26 mouse cellular contexts compared by ENCODE assay signal in the genomic region with DNA sequence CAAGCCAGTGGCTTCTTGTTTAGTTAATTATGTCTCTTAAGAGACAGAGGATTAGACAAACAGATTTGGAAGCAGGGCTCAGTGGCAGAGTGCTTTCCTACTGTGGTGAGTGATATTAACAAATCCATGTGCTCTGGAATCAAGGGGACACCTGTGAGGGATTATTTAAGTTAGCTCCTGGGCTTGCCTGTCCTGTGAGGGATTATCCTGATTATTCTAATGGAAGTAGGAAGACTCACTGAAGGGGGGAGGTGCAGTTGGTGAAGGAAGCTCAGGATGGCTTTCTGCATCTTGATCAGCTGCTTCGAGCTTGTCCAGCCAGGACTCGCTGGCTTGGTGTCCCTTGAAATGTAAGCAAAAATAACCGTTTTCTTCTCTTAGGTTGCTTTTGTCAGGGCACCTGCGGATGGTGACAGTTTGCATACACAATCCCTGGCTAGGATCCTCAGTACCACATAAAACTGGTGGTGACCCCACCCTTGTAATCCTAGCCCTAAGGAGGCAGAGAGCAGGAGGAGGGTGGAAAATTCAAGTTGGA. TPM values are rescaled to one million over a fixed set of nuclear protein-coding genes. Genes with fewer than 3 reads are reported as not detected.
A peak's percentile ranks its signal among the peaks of the same experiment; 100 is the strongest.
DNase-seq lines count a peak whose midpoint lies in the region; ATAC-seq and TF ChIP-seq lines count a peak whose summit lies in the region.
"Had no signal": no experiment of that assay in that cellular context is flagged by ENCODE, and none has a peak within 500 bp of the region (broad histone marks: within the 10 kb centered on the region; RNA-seq: fewer than 3 reads in every experiment).

No protein-coding gene starts in this region.

- intact Hi-C loops in left cerebral cortex, adult 2 months (cut with DNase I) = no loop called here

- H3K9me3 ChIP-seq in midbrain, embryonic 15.5 days = no peaks in the 10 kb centered on the region
- H3K9me3 ChIP-seq in midbrain, embryonic 11.5 days (ENCODE audit: control insufficient read depth, low read length) = no peaks in the 10 kb centered on the region
- no peaks in the 10 kb centered on the region for H3K9me3 ChIP-seq in E14TG2a.4 (ENCODE audit: low read length)
- H3K9me3 ChIP-seq in forebrain, embryonic 11.5 days (ENCODE audit: control insufficient read depth, low read length) = no peaks in the 10 kb centered on the region
- H3K9me3 ChIP-seq: forebrain, embryonic 10.5 days; heart, embryonic 12.5 days; heart, embryonic 15.5 days; hindbrain, embryonic 10.5 days; hindbrain, embryonic 13.5 days had no signal

- H3K27ac ChIP-seq in midbrain, embryonic 15.5 days = no peak overlapping the region
- no peak overlapping the region for H3K27ac ChIP-seq in midbrain, embryonic 11.5 days (ENCODE audit: low read depth, low read length)
- H3K27ac ChIP-seq in forebrain, embryonic 11.5 days (ENCODE audit: low read depth, low read length) = no peak overlapping the region
- H3K27ac ChIP-seq in left cerebral cortex, adult 2 months = no peak overlapping the region
- H3K27ac ChIP-seq: forebrain, embryonic 10.5 days; gastrocnemius, adult 2 months; heart, embryonic 15.5 days; hindbrain, embryonic 10.5 days; hindbrain, embryonic 13.5 days had no signal

- H3K4me2 ChIP-seq in midbrain, embryonic 15.5 days = no peak overlapping the region
- no peak overlapping the region for H3K4me2 ChIP-seq in midbrain, embryonic 11.5 days
- H3K4me2 ChIP-seq in forebrain, embryonic 11.5 days (ENCODE audit: low read depth, low read length, severe bottlenecking) = no peak overlapping the region
- H3K4me2 ChIP-seq: heart, embryonic 12.5 days; heart, embryonic 15.5 days; hindbrain, embryonic 13.5 days had no signal

- peak; percentile 27; the same call in 1 of the 2 replicates for ATAC-seq in midbrain, embryonic 15.5 days (replicated peaks)
- no peak for ATAC-seq in midbrain, embryonic 11.5 days (ENCODE audit: low FRiP score)
- no peak for ATAC-seq in forebrain, embryonic 11.5 days (replicated peaks; ENCODE audit: low FRiP score)
- ATAC-seq: forebrain, embryonic 14.5 days; forebrain, postnatal 0 days; hindbrain, embryonic 16.5 days had no signal

- DNase-seq in heart, adult 11 months = peak; percentile 78
- no peak for DNase-seq in heart, adult 8-10 months (ENCODE audit: low spot score)
- no peak for DNase-seq in midbrain, embryonic 11.5 days (ENCODE audit: low spot score, missing footprints)
- peak; percentile 66 for DNase-seq in retina, postnatal 1 day
- no peak for DNase-seq in forebrain, embryonic 11.5 days (ENCODE audit: low spot score)
- DNase-seq in left cerebral cortex, adult 2 months (ENCODE audit: extremely low spot score in 1 of 2, low spot score in 2 of 2) = no peak
- DNase-seq: adrenal gland, adult 8-10 months; adrenal gland, postnatal 25 days; cerebellum, adult 18-20 months; cerebellum, adult 9-10 months; cerebellum, postnatal 14 days; forebrain, postnatal 0 days; gastrocnemius, adult 2 months; gastrocnemius, postnatal 14 days; heart, adult 18-20 months; heart, postnatal 10 days; heart, postnatal 36 days had no signal

- H3K4me1 ChIP-seq in midbrain, embryonic 15.5 days = peaks cover 6% of the 10 kb centered on the region; the same call in 1 of the 2 replicates
- 0 out of 2 replicates have a peak, but pooled peaks cover 2% of the 10 kb centered on the region for H3K4me1 ChIP-seq in midbrain, embryonic 11.5 days (ENCODE audit: control insufficient read depth, insufficient read depth, low read length)
- H3K4me1 ChIP-seq in E14TG2a.4 (replicated peaks; ENCODE audit: low read depth, low read length) = peaks cover 62% of the 10 kb centered on the region
- H3K4me1 ChIP-seq in forebrain, embryonic 11.5 days (replicated peaks; ENCODE audit: control insufficient read depth, insufficient read depth, low read length) = no peaks in the 10 kb centered on the region
- H3K4me1 ChIP-seq: hindbrain, embryonic 13.5 days had no signal

- WGBS in midbrain, embryonic 15.5 days = 11% methylated on average over 4 of the region's 4 CpGs
- 9% methylated on average over 4 of the region's 4 CpGs for WGBS in midbrain, embryonic 11.5 days
- 19% methylated on average over 4 of the region's 4 CpGs for WGBS in forebrain, embryonic 11.5 days

- H3K36me3 ChIP-seq in midbrain, embryonic 15.5 days (replicated peaks) = no peaks in the 10 kb centered on the region
- no peaks in the 10 kb centered on the region for H3K36me3 ChIP-seq in midbrain, embryonic 11.5 days (ENCODE audit: control insufficient read depth, insufficient read depth, low read length)
- no peaks in the 10 kb centered on the region for H3K36me3 ChIP-seq in E14TG2a.4 (ENCODE audit: insufficient read depth, low read length)
- no peaks in the 10 kb centered on the region for H3K36me3 ChIP-seq in forebrain, embryonic 11.5 days (ENCODE audit: control insufficient read depth, insufficient read depth, low read length)
- H3K36me3 ChIP-seq: forebrain, embryonic 10.5 days; heart, embryonic 12.5 days; heart, embryonic 15.5 days; hindbrain, embryonic 10.5 days; hindbrain, embryonic 13.5 days had no signal

- H3K27me3 ChIP-seq in midbrain, embryonic 15.5 days (replicated peaks) = no peaks in the 10 kb centered on the region
- no peaks in the 10 kb centered on the region for H3K27me3 ChIP-seq in midbrain, embryonic 11.5 days (ENCODE audit: control insufficient read depth, insufficient read depth, low read length)
- no peaks in the 10 kb centered on the region for H3K27me3 ChIP-seq in E14TG2a.4 (ENCODE audit: insufficient read depth, low read length)
- no peaks in the 10 kb centered on the region for H3K27me3 ChIP-seq in forebrain, embryonic 11.5 days (ENCODE audit: control insufficient read depth, insufficient read depth, low read length)
- H3K27me3 ChIP-seq: heart, embryonic 12.5 days; heart, embryonic 15.5 days; hindbrain, embryonic 13.5 days had no signal

- no peak for TF ChIP-seq CTCF in E14TG2a.4 (conservative IDR thresholded peaks at IDR 0.05; ENCODE audit: low read length)
- TF ChIP-seq CTCF in left cerebral cortex, adult 2 months (IDR thresholded peaks at IDR 0.05) = no peak

- no peak overlapping the region for H3K4me3 ChIP-seq in midbrain, embryonic 15.5 days
- H3K4me3 ChIP-seq in midbrain, embryonic 11.5 days (ENCODE audit: low read depth, low read length) = no peak overlapping the region
- H3K4me3 ChIP-seq in E14TG2a.4 (replicated peaks; ENCODE audit: low read length) = peak overlapping the region; percentile 10; the same call in 1 of the 2 replicates
- no peak overlapping the region for H3K4me3 ChIP-seq in forebrain, embryonic 11.5 days (ENCODE audit: low read depth, low read length)
- no peak overlapping the region for H3K4me3 ChIP-seq in left cerebral cortex, adult 2 months
- H3K4me3 ChIP-seq: forebrain, embryonic 10.5 days; gastrocnemius, adult 2 months; heart, embryonic 12.5 days; heart, embryonic 15.5 days; hindbrain, embryonic 10.5 days; hindbrain, embryonic 13.5 days had no signal

- H3K9ac ChIP-seq in midbrain, embryonic 15.5 days = no peak overlapping the region
- no peak overlapping the region for H3K9ac ChIP-seq in midbrain, embryonic 11.5 days (ENCODE audit: low read length)
- no peak overlapping the region for H3K9ac ChIP-seq in forebrain, embryonic 11.5 days (ENCODE audit: low read length)
- H3K9ac ChIP-seq: forebrain, postnatal 0 days; heart, embryonic 12.5 days; heart, embryonic 15.5 days; hindbrain, embryonic 13.5 days had no signal

RNA-seq across cellular contexts. Expression of a gene that starts 26.0 kb away (rescaled TPM):
- total RNA-seq in heart, adult 8-10 months (2022) = 1 to 10 TPM; 6.8 to 9.1 (median 8.4) TPM
- 48.7 and 54.1 TPM in 2 replicates for polyA plus RNA-seq in midbrain, embryonic 15.5 days (2015; fragmentation: Nextera tagmentation; extraction: Ambion mirVana)
- polyA plus RNA-seq in midbrain, embryonic 11.5 days (2014; fragmentation: Nextera tagmentation; extraction: Ambion mirVana) = 30.1 and 33.0 TPM in 2 replicates
- 37.8 and 42.7 TPM in 2 replicates for polyA plus RNA-seq in forebrain, embryonic 11.5 days (2014; fragmentation: Nextera tagmentation; extraction: Ambion mirVana)
- 100 to 1,000 TPM; 106 to 115 TPM for total RNA-seq in left cerebral cortex, adult 2 months (2021)

Comparison
In these comparisons a context has a peak if more than half of its experiments do, and no peak if none do; other contexts are left out.
1. DNase-seq: peak in heart, adult 11 months (single experiment) and retina, postnatal 1 day (single experiment); none in heart, adult 8-10 months (single experiment), midbrain, embryonic 11.5 days (single experiment), forebrain, embryonic 11.5 days (single experiment) and left cerebral cortex, adult 2 months (0 of 2).